Mouse (Mus musculus) heart, adult 2 months (tissue): Measurements from ENCODE around the gene Arhgap5. TPM values are rescaled to one million over a fixed set of nuclear protein-coding genes. Genes with fewer than 3 reads are reported as not detected.
"Not testable (repeated sequence)": the region's sequence is repeated elsewhere in the genome, so short reads cannot be mapped to it uniquely, and the experiment has no call there.

Source experiments
- DNase-seq, 2 experiments: peaks; one replicate each; pipeline ENCODE4 v3.0.0; 2021
- H3K27ac ChIP-seq: fragments of 200-600 bp; 2 replicates; pipeline ENCODE4 v1.8.1; 2022
- H3K27me3 ChIP-seq: fragments of 200-500 bp; 2 replicates; pipeline ENCODE4 v1.6.1; 2012; ENCODE audit warnings: mild to moderate bottlenecking, low read length, inconsistent platforms, mixed read lengths; ENCODE audit not compliant: control insufficient read depth, insufficient read depth
- H3K36me3 ChIP-seq: fragments of 200-500 bp; 2 replicates; pipeline ENCODE4 v1.6.1; 2012; ENCODE audit warnings: low read length, inconsistent platforms; ENCODE audit not compliant: control insufficient read depth, insufficient read depth
- H3K4me1 ChIP-seq: fragments of 200-500 bp; 2 replicates; pipeline ENCODE4 v1.6.1; 2011; ENCODE audit warnings: low read length; ENCODE audit not compliant: control insufficient read depth, insufficient read depth
- H3K4me3 ChIP-seq: fragments of 200-600 bp; 2 replicates; pipeline ENCODE4 v1.8.1; 2022
- H3K79me2 ChIP-seq: fragments of 200-500 bp; replicated peaks from 2 replicates; pipeline ENCODE4 v1.6.1; 2012; ENCODE audit warnings: mild to moderate bottlenecking, inconsistent platforms, low read length, moderate library complexity, mixed read lengths; ENCODE audit not compliant: control insufficient read depth, insufficient read depth
- H3K9ac ChIP-seq: fragments of 200-500 bp; 2 replicates; pipeline ENCODE4 v1.6.1; 2012; ENCODE audit warnings: low read depth, mild to moderate bottlenecking, control low read depth, inconsistent platforms, low read length, mixed read lengths
- CTCF ChIP-seq: fragments of 200-600 bp; IDR thresholded peaks from 2 replicates; pipeline ENCODE4 v1.8.1; 2022; ENCODE audit warnings: antibody characterized with exemption, mild to moderate bottlenecking, moderate library complexity
- EP300 ChIP-seq: fragments of 200-500 bp; IDR thresholded peaks from 2 replicates; pipeline ENCODE4 v1.6.1; 2011; ENCODE audit warnings: low read depth, low read length, control low read depth; ENCODE audit not compliant: insufficient read depth
- POLR2A ChIP-seq: fragments of 200-500 bp; IDR thresholded peaks from 2 replicates; pipeline ENCODE4 v1.6.1; 2011; ENCODE audit warnings: mild to moderate bottlenecking, low read depth, low read length, control low read depth; ENCODE audit not compliant: insufficient read depth
- WGBS: fragments of 180-500 bp; shearing (Covaris S2); methylation state at CpG from one replicate; pipeline ENCODE4 v1.1.7; 2018; 5-methylcytosine and 5-hydroxymethylcytosine counted together
- intact Hi-C: fragments of 180-260 bp; cut with DNase I; formaldehyde crosslinking; loops from one replicate; pipeline ENCODE4 v1.15.1; 2025
- polyA plus RNA-seq: library from polyadenylated mRNA; depleted of rRNA; stranded (reverse); fragments of >200 nt; gene quantifications from 2 replicates; pipeline ENCODE4 v1.2.3, GENCODE M21; 2012
- total RNA-seq, 2 experiments: library from RNA; stranded (reverse); gene quantifications; 2 replicates each; pipeline ENCODE4 v1.2.3; 2021

Gene Arhgap5
- total and polyA plus RNA-seq, 3 experiments = 7.3 to 81.3 (median 72.2) TPM

DNA sequence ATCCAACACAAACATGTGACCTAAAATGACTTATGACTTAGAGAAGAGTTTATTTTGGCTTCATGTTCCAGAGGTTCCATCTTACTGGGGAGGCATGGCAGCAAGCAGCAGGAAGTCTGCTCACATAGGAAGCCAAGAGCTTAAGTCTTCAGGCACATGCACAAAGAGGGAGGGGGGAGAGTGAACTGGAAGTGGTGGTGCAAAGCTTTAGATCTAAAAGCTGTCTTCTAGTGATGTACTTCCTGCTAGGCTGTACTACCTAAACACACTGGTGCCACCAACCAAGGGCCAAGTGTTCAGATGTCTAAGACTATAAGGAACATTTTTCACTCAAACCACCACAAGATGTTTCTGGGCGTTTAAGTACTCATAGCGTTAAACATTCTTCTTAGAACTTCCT lies 48.3 kb downstream of the Arhgap5 start:
- Histone ChIP-seq H3K27ac (no peak overlapping the region), H3K4me3 (no peak overlapping the region), H3K27me3 (no peaks in the 10 kb centered on the region), H3K4me1 (peaks cover 3% of the 10 kb centered on the region), H3K79me2 (0 out of 2 replicates have a peak, but pooled peaks cover 2% of the 10 kb centered on the region), H3K9ac (no peak overlapping the region), H3K36me3 (peaks cover 3% of the 10 kb centered on the region)
- TF ChIP-seq EP300 (no peak), CTCF (no peak), POLR2A (no peak)
- WGBS = 97% methylated on average over 2 of the region's 2 CpGs
- intact Hi-C loops = no loop called here
- no peak for DNase-seq

DNA sequence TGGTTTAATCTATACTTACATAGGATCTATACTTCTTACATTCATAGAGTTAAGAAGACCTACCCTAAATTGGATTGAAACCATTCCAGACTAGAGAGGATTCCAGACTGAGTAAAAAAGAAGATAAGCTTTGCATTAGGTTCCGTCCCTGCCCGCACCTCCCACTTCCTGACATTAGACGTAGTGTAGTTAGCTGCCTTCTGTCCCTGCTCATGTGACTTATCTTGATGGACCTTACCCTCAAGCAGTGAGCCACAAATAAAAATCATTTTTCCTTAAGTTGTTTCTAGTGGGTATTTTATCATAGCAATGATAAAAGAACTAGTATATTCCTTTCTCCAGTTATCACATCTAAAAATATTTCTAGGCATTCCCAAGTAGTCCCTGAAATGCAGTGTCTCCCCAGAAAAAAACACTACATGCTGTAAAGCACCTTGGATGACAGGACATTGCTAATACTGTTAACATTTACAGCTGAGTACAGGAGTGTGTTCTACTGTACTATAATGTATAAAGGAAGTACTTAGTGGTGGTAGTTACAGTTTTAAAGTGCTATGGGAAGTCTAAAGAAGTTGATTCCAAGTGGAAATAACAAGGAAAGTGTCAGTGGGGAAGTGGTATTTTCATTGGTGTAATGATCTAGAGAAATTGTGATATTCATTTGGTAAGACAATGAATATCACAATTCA lies 51.6 kb downstream of the Arhgap5 start:
- Histone ChIP-seq H3K79me2 (0 out of 2 replicates have a peak, but pooled peaks cover 2% of the 10 kb centered on the region), H3K27ac (no peak overlapping the region), H3K27me3 (no peaks in the 10 kb centered on the region), H3K4me1 (peaks cover 3% of the 10 kb centered on the region), H3K9ac (no peak overlapping the region), H3K36me3 (peaks cover 3% of the 10 kb centered on the region), H3K4me3 (no peak overlapping the region)
- WGBS = 33% methylated on average over 3 of the region's 3 CpGs
- DNase-seq = no peak
- intact Hi-C loops = no loop called here
- no peak for TF ChIP-seq POLR2A
- no peak for TF ChIP-seq CTCF
- TF ChIP-seq EP300 = no peak

DNA sequence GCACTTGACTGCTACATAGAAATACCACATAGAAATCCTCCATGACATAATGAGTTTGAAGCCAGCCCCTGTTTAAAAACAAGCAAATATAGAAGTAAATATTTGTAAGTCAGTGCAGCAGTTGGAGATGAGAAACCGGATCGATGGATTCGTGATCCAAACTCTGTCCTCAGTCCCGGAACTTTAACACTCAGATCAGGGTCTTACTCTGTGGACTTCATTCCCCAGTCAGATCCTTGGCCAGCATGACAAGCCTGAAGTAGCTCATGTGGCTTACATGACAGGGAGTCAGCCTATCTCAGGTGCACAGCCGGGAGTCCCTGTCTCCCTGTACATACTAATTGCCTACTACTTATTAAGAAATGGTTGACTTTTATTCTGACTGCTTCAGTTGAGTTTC lies 61.9 kb downstream of the Arhgap5 start:
- no peaks in the 10 kb centered on the region for H3K4me1 ChIP-seq
- H3K27ac ChIP-seq = no peak overlapping the region
- TF ChIP-seq EP300 (no peak), CTCF (no peak), POLR2A (no peak)
- H3K36me3 ChIP-seq = peaks cover 2% of the 10 kb centered on the region; the same call in 1 of the 2 replicates
- H3K27me3 ChIP-seq = no peaks in the 10 kb centered on the region
- DNase-seq = no peak
- no peak overlapping the region for H3K9ac ChIP-seq
- H3K4me3 ChIP-seq = no peak overlapping the region
- intact Hi-C loops = no loop called here
- 98% methylated on average over 5 of the region's 5 CpGs for WGBS
- no peaks in the 10 kb centered on the region for H3K79me2 ChIP-seq

DNA sequence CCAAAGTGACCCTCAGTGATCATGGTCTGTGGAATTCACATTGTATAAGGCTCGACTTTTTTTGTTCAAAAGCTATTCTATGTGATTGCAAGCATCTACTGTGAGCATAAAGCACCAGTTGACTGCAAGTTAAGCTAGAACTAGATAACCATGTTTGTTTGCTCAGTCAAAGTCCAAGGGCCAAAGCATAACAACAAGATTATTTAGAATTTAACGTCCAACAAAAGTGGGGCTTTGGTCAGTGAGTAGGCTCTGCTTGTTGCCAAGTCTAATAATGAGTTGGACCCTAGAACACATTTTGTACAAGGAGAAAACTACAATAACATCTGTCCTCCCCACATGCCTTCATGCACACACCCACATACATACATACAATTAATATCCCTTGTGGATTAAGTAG lies 69.6 kb downstream of the Arhgap5 start:
- Histone ChIP-seq H3K27ac (no peak overlapping the region), H3K4me3 (no peak overlapping the region), H3K79me2 (no peaks in the 10 kb centered on the region), H3K27me3 (no peaks in the 10 kb centered on the region), H3K9ac (no peak overlapping the region), H3K4me1 (no peaks in the 10 kb centered on the region), H3K36me3 (no peaks in the 10 kb centered on the region)
- intact Hi-C loops = no loop called here
- DNase-seq = no peak
- 85% methylated on average over 2 of the region's 2 CpGs for WGBS
- TF ChIP-seq POLR2A = no peak
- no peak for TF ChIP-seq CTCF
- no peak for TF ChIP-seq EP300

DNA sequence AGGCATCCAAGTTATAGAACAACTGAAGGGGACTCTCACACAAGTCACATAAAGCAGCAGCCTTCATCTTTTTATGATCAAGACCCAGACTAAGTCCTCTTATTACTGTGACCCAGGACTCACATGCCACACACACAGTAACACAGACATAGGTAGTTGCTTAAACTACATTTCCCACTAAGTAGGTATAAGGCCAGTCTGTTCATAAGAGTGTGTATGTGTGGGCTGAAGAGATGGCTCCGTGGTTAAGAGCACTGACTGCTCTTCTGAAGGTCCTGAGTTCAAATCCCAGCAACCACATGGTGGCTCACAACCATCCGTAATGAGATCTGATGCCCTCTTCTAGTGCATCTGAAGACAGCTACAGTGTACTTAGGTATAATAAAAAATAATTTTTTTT lies 82.7 kb downstream of the Arhgap5 start:
- 73% methylated on average over 2 of the region's 2 CpGs for WGBS
- H3K4me3 ChIP-seq, DNase-seq, intact Hi-C loops, H3K9ac ChIP-seq, H3K36me3 ChIP-seq, H3K27ac ChIP-seq, H3K79me2 ChIP-seq, H3K4me1 ChIP-seq, H3K27me3 ChIP-seq: not testable (repeated sequence)

DNA sequence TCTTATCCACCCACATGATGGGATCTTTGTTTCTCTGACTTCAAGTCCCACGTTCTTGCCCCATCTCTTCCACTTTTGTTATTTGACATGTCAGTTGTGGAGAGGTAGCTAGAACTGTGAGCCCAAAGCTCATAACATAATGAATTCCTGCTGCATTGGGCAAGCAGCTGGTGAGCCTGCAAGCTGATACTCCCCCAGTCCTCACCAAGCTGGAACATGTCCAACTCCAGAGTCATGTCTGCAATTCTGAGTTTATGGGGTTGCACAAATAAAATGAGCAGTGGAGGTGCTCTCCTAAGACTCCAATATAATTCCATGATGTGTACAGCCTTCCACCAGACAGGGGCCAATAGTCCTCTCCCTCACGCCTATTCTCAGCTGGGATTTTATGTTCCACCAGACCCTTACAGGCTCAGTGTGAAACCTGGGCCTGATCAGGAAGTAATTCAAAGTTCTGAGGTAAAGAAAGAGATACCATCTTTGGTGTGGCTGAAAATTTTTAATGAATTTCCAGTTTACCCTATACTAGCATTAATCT lies 83.8 kb downstream of the Arhgap5 start:
- Histone ChIP-seq H3K27me3 (no peaks in the 10 kb centered on the region), H3K27ac (no peak overlapping the region), H3K9ac (no peak overlapping the region), H3K4me1 (no peaks in the 10 kb centered on the region), H3K4me3 (no peak overlapping the region), H3K79me2 (no peaks in the 10 kb centered on the region), H3K36me3 (no peaks in the 10 kb centered on the region)
- intact Hi-C loops = no loop called here
- WGBS = 69% methylated on average over 2 of the region's 2 CpGs
- DNase-seq = no peak
- no peak for TF ChIP-seq CTCF
- no peak for TF ChIP-seq EP300
- no peak for TF ChIP-seq POLR2A
